Mouse (Mus musculus) liver, postnatal 0 days (tissue): ENCODE data around the gene Hsd17b6.

ENCODE experiments used
- CTCF ChIP-seq: sonication (generic); IDR thresholded peaks from 2 replicates; pipeline ENCODE4 v1.5.1; 2016; ENCODE audit warnings: antibody characterized with exemption, low read depth
- EP300 ChIP-seq: IDR thresholded peaks from 2 replicates; pipeline ENCODE4 v1.6.1; 2016; ENCODE audit warnings: antibody characterized with exemption, low read depth, mild to moderate bottlenecking

DNA sequence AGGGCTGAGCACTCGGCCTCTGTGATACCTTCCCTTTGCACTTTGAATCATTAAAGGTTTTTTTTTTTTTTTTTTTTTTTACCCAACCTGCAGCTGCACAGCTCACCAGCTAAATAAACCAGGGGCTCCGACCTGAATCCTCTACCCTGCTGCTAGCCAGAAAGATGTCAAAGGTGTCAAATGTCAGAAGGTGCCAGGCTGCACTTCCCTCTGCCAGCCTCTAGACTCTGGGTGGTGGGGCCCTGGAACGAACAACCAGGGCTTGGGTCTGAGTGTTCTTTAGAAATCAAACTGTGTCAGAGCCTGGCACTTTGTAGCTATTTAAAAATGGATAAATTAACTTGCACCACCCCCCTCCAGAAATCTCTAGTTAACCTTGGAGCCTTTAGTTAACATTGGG, 45.0 kb downstream of the Hsd17b6 start:
- TF ChIP-seq CTCF (no peak), EP300 (no peak)
